Mouse (Mus musculus) G1E (cell line): ENCODE measurements around the gene Tbx1. TPM values are rescaled to one million over a fixed set of nuclear protein-coding genes. Genes with fewer than 3 reads are reported as not detected.

Experiments
- ATAC-seq: 2 replicates; pipeline ENCODE4 v1.8.0; 2016; ENCODE audit warnings: mild to moderate bottlenecking; ENCODE audit not compliant: insufficient number of reproducible peaks, poor library complexity, low FRiP score, severe bottlenecking; ENCODE audit errors: extremely low read depth
- DNase-seq: peaks from one replicate; pipeline ENCODE4 v3.0.0; 2012; ENCODE audit warnings: low spot score
- H3K27me3 ChIP-seq: 2 replicates; pipeline ENCODE4 v1.6.1; 2012; ENCODE audit warnings: mild to moderate bottlenecking, low read length, inconsistent platforms; ENCODE audit not compliant: insufficient read depth
- H3K36me3 ChIP-seq: replicated peaks from 2 replicates; pipeline ENCODE3; 2012; ENCODE audit warnings: mild to moderate bottlenecking, inconsistent platforms
- H3K4me1 ChIP-seq: 2 replicates; pipeline ENCODE4 v1.6.1; 2012; ENCODE audit warnings: low read depth, low read length, inconsistent platforms, mixed read lengths; ENCODE audit not compliant: insufficient read depth
- H3K4me3 ChIP-seq: 2 replicates; pipeline ENCODE4 v1.5.1; 2012; ENCODE audit warnings: low read depth, mild to moderate bottlenecking, inconsistent platforms, low read length, moderate library complexity, mixed read lengths
- H3K9me3 ChIP-seq: replicated peaks from 2 replicates; pipeline ENCODE4 v1.6.1; 2012; ENCODE audit warnings: inconsistent platforms
- CTCF ChIP-seq: IDR thresholded peaks from 2 replicates; pipeline ENCODE4 v1.5.1; 2012; ENCODE audit warnings: low read depth, low read length, inconsistent platforms, mixed read lengths
- GATA1 ChIP-seq: IDR thresholded peaks from 2 replicates; pipeline ENCODE4 v1.6.1; 2012; ENCODE audit warnings: borderline replicate concordance, low read length, inconsistent platforms, mixed read lengths
- GATA2 ChIP-seq: IDR thresholded peaks from 2 replicates; pipeline ENCODE4 v1.6.1; 2012; ENCODE audit warnings: low read depth, low read length, inconsistent platforms, borderline replicate concordance
- POLR2AphosphoS5 ChIP-seq: IDR thresholded peaks from 2 replicates; pipeline ENCODE4 v1.6.1; 2012; ENCODE audit warnings: low read depth, low read length, inconsistent platforms; ENCODE audit not compliant: insufficient replicate concordance
- TAL1 ChIP-seq: conservative IDR thresholded peaks from 2 replicates; pipeline ENCODE4 v1.6.1; 2012; ENCODE audit warnings: low read depth, low read length, inconsistent platforms, mixed read lengths
- polyA plus RNA-seq: library from polyadenylated mRNA; stranded (reverse); fragments of >175 nt; gene quantifications from 2 replicates; pipeline ENCODE4 v1.2.3, GENCODE M21; 2012
- total RNA-seq, 2 experiments: library from RNA; stranded (forward) in 1 of 2; stranded (reverse) in 1 of 2; fragments of 200-1000 nt in 1 of 2; fragments of >200 nt in 1 of 2; fragmentation: Nextera tagmentation in 1 of 2; gene quantifications; 2 replicates each; pipeline ENCODE4 v1.2.3; 2014 to 2017

Gene Tbx1
- total and polyA plus RNA-seq, 3 experiments = 0.11 TPM; not detected in 2

GRCm38 (mm10) chr16:18574196-18574595, 16.3 kb downstream of the Tbx1 start:
- Histone ChIP-seq H3K27me3 (peaks cover 16% of the 10 kb centered on the region), H3K4me3 (no peak overlapping the region), H3K36me3 (no peaks in the 10 kb centered on the region), H3K4me1 (no peaks in the 10 kb centered on the region), H3K9me3 (no peaks in the 10 kb centered on the region)
- DNase-seq = no peak
- no peak for ATAC-seq
- TF ChIP-seq POLR2AphosphoS5 = no peak

- no peak for DNase-seq
- Histone ChIP-seq H3K4me3 (no peak overlapping the region), H3K27me3 (peaks cover 12% of the 10 kb centered on the region), H3K4me1 (no peaks in the 10 kb centered on the region), H3K36me3 (peaks cover 13% of the 10 kb centered on the region), H3K9me3 (no peaks in the 10 kb centered on the region)
- no peak for TF ChIP-seq TAL1
- TF ChIP-seq GATA1 = no peak
- no peak for TF ChIP-seq POLR2AphosphoS5
- no peak for TF ChIP-seq CTCF
- TF ChIP-seq GATA2 = no peak
- ATAC-seq = no peak
These were observed 21.9 kb downstream of the Tbx1 start for GRCm38 (mm10) chr16:18568599-18568998.

- no peaks in the 10 kb centered on the region for H3K4me1 ChIP-seq
- ATAC-seq (no peak), DNase-seq (no peak)
- H3K36me3 ChIP-seq = peaks cover 13% of the 10 kb centered on the region
- H3K9me3 ChIP-seq = no peaks in the 10 kb centered on the region
- H3K27me3 ChIP-seq = peaks cover 12% of the 10 kb centered on the region
- H3K4me3 ChIP-seq = no peak overlapping the region
- TF ChIP-seq GATA1 (no peak), POLR2AphosphoS5 (no peak)
These were observed 26.0 kb downstream of the Tbx1 start for GRCm38 (mm10) chr16:18564472-18564871.

- Histone ChIP-seq H3K36me3 (peaks cover 38% of the 10 kb centered on the region), H3K4me1 (peaks cover 3% of the 10 kb centered on the region; the same call in 1 of the 2 replicates), H3K4me3 (no peak overlapping the region), H3K9me3 (no peaks in the 10 kb centered on the region), H3K27me3 (no peaks in the 10 kb centered on the region)
- no peak for DNase-seq
- ATAC-seq = no peak
- no peak for TF ChIP-seq GATA1
- no peak for TF ChIP-seq POLR2AphosphoS5
These were observed 34.0 kb downstream of the Tbx1 start for GRCm38 (mm10) chr16:18556461-18556860.

GRCm38 (mm10) chr16:18555235-18555935, 35.1 kb downstream of the Tbx1 start:
- TF ChIP-seq TAL1 (no peak), GATA2 (no peak), POLR2AphosphoS5 (no peak), CTCF (no peak), GATA1 (no peak)
- Histone ChIP-seq H3K27me3 (no peaks in the 10 kb centered on the region), H3K4me3 (no peak overlapping the region), H3K36me3 (peaks cover 42% of the 10 kb centered on the region), H3K9me3 (no peaks in the 10 kb centered on the region), H3K4me1 (peaks cover 3% of the 10 kb centered on the region; the same call in 1 of the 2 replicates)
- DNase-seq (no peak), ATAC-seq (no peak)

- Histone ChIP-seq H3K4me1 (peaks cover 3% of the 10 kb centered on the region; the same call in 1 of the 2 replicates), H3K36me3 (peaks cover 42% of the 10 kb centered on the region), H3K4me3 (no peak overlapping the region), H3K27me3 (no peaks in the 10 kb centered on the region), H3K9me3 (no peaks in the 10 kb centered on the region)
- DNase-seq (no peak), ATAC-seq (no peak)
- TF ChIP-seq GATA2 (no peak), POLR2AphosphoS5 (no peak), GATA1 (no peak), TAL1 (no peak), CTCF (no peak)
These were observed 35.8 kb downstream of the Tbx1 start for GRCm38 (mm10) chr16:18554721-18555120.

- TF ChIP-seq GATA2 = no peak
- no peak for TF ChIP-seq CTCF
- no peak for TF ChIP-seq GATA1
- no peak for TF ChIP-seq POLR2AphosphoS5
- TF ChIP-seq TAL1 = no peak
These were observed 38.3 kb downstream of the Tbx1 start for GRCm38 (mm10) chr16:18552106-18552710.

More at GRCm38 (mm10) chr16:18552106-18552710, 38.3 kb downstream of the Tbx1 start:
- peaks cover 3% of the 10 kb centered on the region; the same call in 1 of the 2 replicates for H3K4me1 ChIP-seq
- DNase-seq (no peak), ATAC-seq (no peak)
- H3K36me3 ChIP-seq = peaks cover 46% of the 10 kb centered on the region
- no peak overlapping the region for H3K4me3 ChIP-seq
- H3K9me3 ChIP-seq = no peaks in the 10 kb centered on the region
- H3K27me3 ChIP-seq = no peaks in the 10 kb centered on the region
